Mouse (Mus musculus) midbrain, embryonic 11.5 days (tissue): ENCODE data around the gene Olfr1253. TPM values are rescaled to one million over a fixed set of nuclear protein-coding genes. Genes with fewer than 3 reads are reported as not detected.

Experiments used
- ATAC-seq: fragments of 200-750 bp; cut with Nextera tagmentation; 2 replicates; pipeline ENCODE4 v1.8.0; 2017; ENCODE audit warnings: moderate TSS enrichment, moderate library complexity; ENCODE audit not compliant: low FRiP score
- DNase-seq: peaks from one replicate; pipeline ENCODE4 v3.0.0; 2015; ENCODE audit warnings: low spot score; ENCODE audit errors: missing footprints
- H3K27ac ChIP-seq: fragments of 300-500 bp; sonication (generic); 2 replicates; pipeline ENCODE4 v1.5.1; 2014; ENCODE audit warnings: low read depth, low read length
- H3K27me3 ChIP-seq: fragments of 300-500 bp; sonication (generic); 2 replicates; pipeline ENCODE4 v1.6.1; 2014; ENCODE audit warnings: mild to moderate bottlenecking, low read length, moderate library complexity, mixed read lengths; ENCODE audit not compliant: control insufficient read depth, insufficient read depth
- H3K36me3 ChIP-seq: fragments of 300-500 bp; sonication (generic); 2 replicates; pipeline ENCODE4 v1.6.1; 2014; ENCODE audit warnings: mild to moderate bottlenecking, low read length, moderate library complexity, mixed read lengths; ENCODE audit not compliant: control insufficient read depth, insufficient read depth
- H3K4me1 ChIP-seq: fragments of 300-500 bp; sonication (generic); 2 replicates; pipeline ENCODE4 v1.6.1; 2014; ENCODE audit warnings: low read length; ENCODE audit not compliant: control insufficient read depth, insufficient read depth
- H3K4me2 ChIP-seq: fragments of 300-500 bp; sonication (generic); 2 replicates; pipeline ENCODE4 v1.6.1; 2014; ENCODE audit warnings: mild to moderate bottlenecking, moderate library complexity
- H3K4me3 ChIP-seq: fragments of 300-500 bp; sonication (generic); 2 replicates; pipeline ENCODE4 v1.5.1; 2014; ENCODE audit warnings: low read depth, low read length
- H3K9ac ChIP-seq: fragments of 300-500 bp; sonication (generic); 2 replicates; pipeline ENCODE4 v1.6.1; 2014; ENCODE audit warnings: low read length
- H3K9me3 ChIP-seq: fragments of 300-500 bp; sonication (generic); 2 replicates; pipeline ENCODE4 v1.6.1; 2016; ENCODE audit warnings: low read length; ENCODE audit not compliant: control insufficient read depth
- WGBS: fragments of 180-500 bp; shearing (Covaris S2); extraction: QIAGEN DNeasy Blood & Tissue Kit; methylation state at CpG from one replicate; pipeline ENCODE4 v1.1.7; 2014; 5-methylcytosine and 5-hydroxymethylcytosine counted together
- polyA plus RNA-seq: library from polyadenylated mRNA; unstranded; fragments of >200 nt; fragmentation: Nextera tagmentation; extraction: Ambion mirVana; gene quantifications from 2 replicates; pipeline ENCODE4 v1.2.1, GENCODE M21; 2014

The Olfr1253 gene
- not detected in 2 replicates for polyA plus RNA-seq

- no peak within 1 kb of the TSS for H3K4me2 ChIP-seq
- no peak within 1 kb of the TSS for H3K4me3 ChIP-seq
- 94% methylated on average over 1 of the region's 1 CpGs for WGBS
- DNase-seq (no peak), ATAC-seq (no peak)
- no peaks in the 10 kb centered on the region for H3K27me3 ChIP-seq
- no peaks in the 10 kb centered on the region for H3K4me1 ChIP-seq
- H3K9ac ChIP-seq = no peak within 1 kb of the TSS
- no peaks in the 10 kb centered on the region for H3K36me3 ChIP-seq
- no peaks in the 10 kb centered on the region for H3K9me3 ChIP-seq
- no peak within 1 kb of the TSS for H3K27ac ChIP-seq
Measured at GRCm38 (mm10) chr2:89756990-89757389, at the start of gene Olfr1253. TSS of gene Olfr1253 (minus strand) at chr2:89757090.

- H3K4me3 ChIP-seq = no peak overlapping the region
- H3K9ac ChIP-seq = no peak overlapping the region
- DNase-seq (no peak), ATAC-seq (no peak)
- H3K27me3 ChIP-seq = no peaks in the 10 kb centered on the region
- no peaks in the 10 kb centered on the region for H3K9me3 ChIP-seq
- no peaks in the 10 kb centered on the region for H3K4me1 ChIP-seq
- 91% methylated on average over 3 of the region's 3 CpGs for WGBS
- H3K27ac ChIP-seq = no peak overlapping the region
- no peak overlapping the region for H3K4me2 ChIP-seq
- no peaks in the 10 kb centered on the region for H3K36me3 ChIP-seq
Measured at GRCm38 (mm10) chr2:89799583-89799982, 42.7 kb upstream of the Olfr1253 start.

- Histone ChIP-seq H3K4me1 (no peaks in the 10 kb centered on the region), H3K36me3 (no peaks in the 10 kb centered on the region), H3K9me3 (no peaks in the 10 kb centered on the region), H3K27me3 (no peaks in the 10 kb centered on the region), H3K9ac (no peak within 1 kb of the TSS), H3K27ac (no peak within 1 kb of the TSS), H3K4me2 (no peak within 1 kb of the TSS), H3K4me3 (no peak within 1 kb of the TSS)
- DNase-seq (no peak), ATAC-seq (no peak)
Measured at GRCm38 (mm10) chr2:89793519-89793918, 36.6 kb upstream of the Olfr1253 start, which contains the start of gene Olfr1254. TSS of gene Olfr1254 (minus strand) at chr2:89793619.

- no peak within 1 kb of the TSS for H3K9ac ChIP-seq
- no peak within 1 kb of the TSS for H3K4me3 ChIP-seq
- no peaks in the 10 kb centered on the region for H3K27me3 ChIP-seq
- H3K9me3 ChIP-seq = no peaks in the 10 kb centered on the region
- H3K36me3 ChIP-seq = no peaks in the 10 kb centered on the region
- 69% methylated on average over 1 of the region's 1 CpGs for whole genome bisulfite sequencing
- no peak for DNase-seq
- no peak for ATAC-seq
- no peaks in the 10 kb centered on the region for H3K4me1 ChIP-seq
- no peak within 1 kb of the TSS for H3K4me2 ChIP-seq
- no peak within 1 kb of the TSS for H3K27ac ChIP-seq
Measured at GRCm38 (mm10) chr2:89724912-89725311, 32.0 kb downstream of the Olfr1253 start, which contains the start of gene Olfr1252. TSS of gene Olfr1252 (minus strand) at chr2:89725012.

Other genes starting within 250 kb of the Olfr1253 start
- not detected in 2 replicates for gene Olfr1243, start 225.6 kb downstream of the Olfr1253 start, polyA plus RNA-seq
- gene Olfr1245, start 178.6 kb downstream of the Olfr1253 start, polyA plus RNA-seq = not detected in 2 replicates
- gene Olfr1246, start 163.9 kb downstream of the Olfr1253 start, polyA plus RNA-seq = not detected in 2 replicates
- not detected in 2 replicates for gene Olfr1247, start 143.0 kb downstream of the Olfr1253 start, polyA plus RNA-seq
- not detected in 2 replicates for gene Olfr1248, start 138.8 kb downstream of the Olfr1253 start, polyA plus RNA-seq
- gene Olfr1249, start 122.1 kb downstream of the Olfr1253 start, polyA plus RNA-seq = not detected in 2 replicates
- gene Olfr1250, start 95.6 kb downstream of the Olfr1253 start, polyA plus RNA-seq = not detected in 2 replicates
- not detected in 2 replicates for gene Olfr1251, start 85.2 kb downstream of the Olfr1253 start, polyA plus RNA-seq
- not detected in 2 replicates for gene Olfr1252, start 32.1 kb downstream of the Olfr1253 start, polyA plus RNA-seq
- not detected in 2 replicates for gene Olfr1254, start 36.5 kb upstream of the Olfr1253 start, polyA plus RNA-seq
- not detected in 2 replicates for gene Olfr1255, start 55.0 kb upstream of the Olfr1253 start, polyA plus RNA-seq
- gene Olfr1256, start 84.5 kb upstream of the Olfr1253 start, polyA plus RNA-seq = not detected in 2 replicates
- gene Olfr48, start 91.1 kb upstream of the Olfr1253 start, polyA plus RNA-seq = not detected in 2 replicates
- not detected in 2 replicates for gene Olfr1257, start 121.3 kb upstream of the Olfr1253 start, polyA plus RNA-seq
- not detected in 2 replicates for gene Olfr1258, start 170.2 kb upstream of the Olfr1253 start, polyA plus RNA-seq
- gene Olfr1259, start 191.6 kb upstream of the Olfr1253 start, polyA plus RNA-seq = not detected in 2 replicates
- not detected in 2 replicates for gene Olfr1260, start 217.2 kb upstream of the Olfr1253 start, polyA plus RNA-seq
- gene Olfr1261, start 234.1 kb upstream of the Olfr1253 start, polyA plus RNA-seq = not detected in 2 replicates
- not detected in 2 replicates for gene Olfr1262, start 243.1 kb upstream of the Olfr1253 start, polyA plus RNA-seq